Mouse (Mus musculus): ENCODE results near the gene Rundc3b. TPM values are rescaled to one million over a fixed set of nuclear protein-coding genes. Genes with fewer than 3 reads are reported as not detected.

The Rundc3b gene
- polyA plus RNA-seq, 1 experiment from 2014 or later, result 59.9 TPM

Other genes with a start within 250 kb of the Rundc3b start
- 13.4 and 20.8 TPM in 2 replicates for gene Dbf4, start 200.2 kb downstream of the Rundc3b start, polyA plus RNA-seq (2014; fragmentation: Nextera tagmentation; extraction: Ambion mirVana)
- 7.5 and 10.6 TPM in 2 replicates for gene Slc25a40, start 200.1 kb downstream of the Rundc3b start, polyA plus RNA-seq (2014; fragmentation: Nextera tagmentation; extraction: Ambion mirVana)
- gene Abcb1a, start 37.1 kb upstream of the Rundc3b start, polyA plus RNA-seq (2014; fragmentation: Nextera tagmentation; extraction: Ambion mirVana), result 1.3 and 2.1 TPM in 2 replicates
- 0.55 and 0.87 TPM in 2 replicates for gene Abcb1b, start 175.2 kb upstream of the Rundc3b start, polyA plus RNA-seq (2014; fragmentation: Nextera tagmentation; extraction: Ambion mirVana)